Mouse (Mus musculus): ENCODE measurements around the gene Vrk2.

The Vrk2 gene

GRCm38 (mm10) chr11:26533828-26534119 is 60.0 kb downstream of the Vrk2 start:
- no peak for DNase-seq

GRCm38 (mm10) chr11:26532994-26533827 is 60.6 kb downstream of the Vrk2 start:
- DNase-seq, result no peak

- DNase-seq, result no peak
Measured at GRCm38 (mm10) chr11:26526861-26527260, 66.9 kb downstream of the Vrk2 start.

GRCm38 (mm10) chr11:26518991-26519390 is 74.8 kb downstream of the Vrk2 start:
- no peak for DNase-seq

- no peak for DNase-seq
Measured at GRCm38 (mm10) chr11:26516086-26516485, 77.7 kb downstream of the Vrk2 start.

- no peak for DNase-seq
Measured at GRCm38 (mm10) chr11:26513683-26514082, 80.1 kb downstream of the Vrk2 start.

GRCm38 (mm10) chr11:26495951-26496350 is 97.8 kb downstream of the Vrk2 start:
- no peak for DNase-seq

GRCm38 (mm10) chr11:26489761-26490466 is 103.9 kb downstream of the Vrk2 start:
- DNase-seq, result peak; percentile 31

- no peak for DNase-seq
Measured at GRCm38 (mm10) chr11:26481691-26482242, 112.0 kb downstream of the Vrk2 start.

- no peak for DNase-seq
Measured at GRCm38 (mm10) chr11:26477037-26477739, 116.6 kb downstream of the Vrk2 start.

- no peak for DNase-seq
Measured at GRCm38 (mm10) chr11:26454081-26454480, 139.7 kb downstream of the Vrk2 start.

- no peak for DNase-seq
Measured at GRCm38 (mm10) chr11:26452693-26453092, 141.1 kb downstream of the Vrk2 start.

- DNase-seq, result no peak
Measured at GRCm38 (mm10) chr11:26451228-26451627, 142.6 kb downstream of the Vrk2 start.

GRCm38 (mm10) chr11:26450636-26451035 is 143.2 kb downstream of the Vrk2 start:
- no peak for DNase-seq

- no peak for DNase-seq
Measured at GRCm38 (mm10) chr11:26449789-26450188, 144.0 kb downstream of the Vrk2 start.

- DNase-seq, result no peak
Measured at GRCm38 (mm10) chr11:26444374-26444773, 149.4 kb downstream of the Vrk2 start.

GRCm38 (mm10) chr11:26441121-26441520 is 152.7 kb downstream of the Vrk2 start:
- DNase-seq, result no peak

GRCm38 (mm10) chr11:26437818-26438217 is 156.0 kb downstream of the Vrk2 start:
- peak; percentile 9 for DNase-seq

GRCm38 (mm10) chr11:26434229-26434628 is 159.6 kb downstream of the Vrk2 start:
- DNase-seq, result no peak

GRCm38 (mm10) chr11:26421472-26421871 is 172.3 kb downstream of the Vrk2 start:
- no peak for DNase-seq
